Mouse (Mus musculus): ENCODE data around the gene Kidins220. TPM values are rescaled to one million over a fixed set of nuclear protein-coding genes. Genes with fewer than 3 reads are reported as not detected.

The Kidins220 gene
- polyA plus RNA-seq, 1 experiment from 2014 or later, result 180 TPM

GRCm38 (mm10) chr12:25037222-25037621 lies 62.5 kb downstream of the Kidins220 start:
- Histone ChIP-seq H3K27me3 (replicated peaks) (no peaks in the 10 kb centered on the region), H3K36me3 (replicated peaks) (peaks cover 12% of the 10 kb centered on the region), H3K9me3 (no peaks in the 10 kb centered on the region), H3K4me1 (peaks cover 26% of the 10 kb centered on the region), H3K4me2 (no peak overlapping the region), H3K4me3 (no peak overlapping the region), H3K9ac (no peak overlapping the region), H3K27ac (no peak overlapping the region)
- ATAC-seq (replicated peaks), result no peak
- 69% methylated on average over 5 of the region's 5 CpGs for WGBS

- Histone ChIP-seq H3K4me3 (no peak overlapping the region), H3K9ac (no peak overlapping the region), H3K27ac (no peak overlapping the region), H3K27me3 (replicated peaks) (no peaks in the 10 kb centered on the region), H3K36me3 (replicated peaks) (peaks cover 12% of the 10 kb centered on the region), H3K4me1 (peaks cover 23% of the 10 kb centered on the region), H3K4me2 (no peak overlapping the region), H3K9me3 (no peaks in the 10 kb centered on the region)
- 80% methylated on average over 9 of the region's 9 CpGs for WGBS
- no peak for ATAC-seq (replicated peaks)
These were observed 63.2 kb downstream of the Kidins220 start for GRCm38 (mm10) chr12:25037681-25038472.

GRCm38 (mm10) chr12:25044056-25044455 lies 69.3 kb downstream of the Kidins220 start:
- Histone ChIP-seq H3K36me3 (replicated peaks) (no peaks in the 10 kb centered on the region; the same call in 1 of the 2 replicates), H3K4me3 (no peak overlapping the region), H3K4me1 (no peaks in the 10 kb centered on the region), H3K4me2 (no peak overlapping the region), H3K27me3 (replicated peaks) (no peaks in the 10 kb centered on the region), H3K9me3 (no peaks in the 10 kb centered on the region), H3K27ac (no peak overlapping the region), H3K9ac (no peak overlapping the region)
- WGBS, result 90% methylated on average over 2 of the region's 2 CpGs
- ATAC-seq (replicated peaks), result no peak

GRCm38 (mm10) chr12:25044579-25044978 lies 69.9 kb downstream of the Kidins220 start:
- Histone ChIP-seq H3K4me2 (no peak overlapping the region), H3K4me1 (no peaks in the 10 kb centered on the region), H3K9me3 (no peaks in the 10 kb centered on the region), H3K9ac (no peak overlapping the region), H3K36me3 (replicated peaks) (no peaks in the 10 kb centered on the region; the same call in 1 of the 2 replicates), H3K4me3 (no peak overlapping the region), H3K27ac (no peak overlapping the region), H3K27me3 (replicated peaks) (no peaks in the 10 kb centered on the region)
- no peak for ATAC-seq (replicated peaks)
- WGBS, result 92% methylated on average over 4 of the region's 4 CpGs

- no peak for ATAC-seq (replicated peaks)
- no peaks in the 10 kb centered on the region for H3K4me1 ChIP-seq
- no peak overlapping the region for H3K4me3 ChIP-seq
- H3K36me3 ChIP-seq (replicated peaks), result peaks cover 22% of the 10 kb centered on the region
- H3K9me3 ChIP-seq, result no peaks in the 10 kb centered on the region
- no peaks in the 10 kb centered on the region for H3K27me3 ChIP-seq (replicated peaks)
- no peak overlapping the region for H3K9ac ChIP-seq
- H3K4me2 ChIP-seq, result no peak overlapping the region
- 74% methylated on average over 5 of the region's 5 CpGs for WGBS
- H3K27ac ChIP-seq, result no peak overlapping the region
These were observed 74.5 kb downstream of the Kidins220 start for GRCm38 (mm10) chr12:25049253-25049652.

- Histone ChIP-seq H3K27ac (peak overlapping the region; percentile 25; the same call in 1 of the 2 replicates), H3K4me2 (no peak overlapping the region), H3K9ac (no peak overlapping the region), H3K4me1 (no peaks in the 10 kb centered on the region), H3K4me3 (no peak overlapping the region), H3K36me3 (replicated peaks) (peaks cover 58% of the 10 kb centered on the region), H3K27me3 (replicated peaks) (no peaks in the 10 kb centered on the region), H3K9me3 (no peaks in the 10 kb centered on the region)
- peak; percentile 16; the same call in 1 of the 2 replicates for ATAC-seq (replicated peaks)
- 81% methylated on average over 7 of the region's 7 CpGs for WGBS
These were observed 79.8 kb downstream of the Kidins220 start for GRCm38 (mm10) chr12:25054511-25054910.

GRCm38 (mm10) chr12:25054963-25055362 lies 80.2 kb downstream of the Kidins220 start:
- H3K27ac ChIP-seq, result no peak overlapping the region

GRCm38 (mm10) chr12:25059487-25060200 lies 84.9 kb downstream of the Kidins220 start:
- no peak overlapping the region for H3K4me2 ChIP-seq

More at GRCm38 (mm10) chr12:25054963-25055362, 80.2 kb downstream of the Kidins220 start:
- Histone ChIP-seq H3K4me3 (no peak overlapping the region), H3K4me2 (no peak overlapping the region), H3K4me1 (no peaks in the 10 kb centered on the region), H3K36me3 (replicated peaks) (peaks cover 58% of the 10 kb centered on the region), H3K9me3 (no peaks in the 10 kb centered on the region), H3K27me3 (replicated peaks) (no peaks in the 10 kb centered on the region), H3K9ac (no peak overlapping the region)
- WGBS, result 55% methylated on average over 4 of the region's 4 CpGs
- 0 out of 2 replicates have a peak, but pooled peaks have one; percentile 32 for ATAC-seq (replicated peaks)

GRCm38 (mm10) chr12:25060901-25061300 lies 86.2 kb downstream of the Kidins220 start:
- 0 out of 2 replicates have a peak, but pooled peaks have one; percentile 19 for ATAC-seq (replicated peaks)
- no peaks in the 10 kb centered on the region for H3K9me3 ChIP-seq
- H3K27ac ChIP-seq, result no peak overlapping the region
- no peaks in the 10 kb centered on the region for H3K4me1 ChIP-seq
- no peak overlapping the region for H3K9ac ChIP-seq
- H3K4me2 ChIP-seq, result no peak overlapping the region
- WGBS, result 66% methylated on average over 7 of the region's 7 CpGs
- peaks cover 24% of the 10 kb centered on the region; the same call in 1 of the 2 replicates for H3K36me3 ChIP-seq (replicated peaks)
- no peak overlapping the region for H3K4me3 ChIP-seq
- no peaks in the 10 kb centered on the region for H3K27me3 ChIP-seq (replicated peaks)

More at GRCm38 (mm10) chr12:25059487-25060200, 84.9 kb downstream of the Kidins220 start:
- H3K9me3 ChIP-seq, result no peaks in the 10 kb centered on the region
- H3K27me3 ChIP-seq (replicated peaks), result no peaks in the 10 kb centered on the region
- H3K27ac ChIP-seq, result no peak overlapping the region
- H3K9ac ChIP-seq, result no peak overlapping the region
- no peak overlapping the region for H3K4me3 ChIP-seq
- H3K36me3 ChIP-seq (replicated peaks), result peaks cover 33% of the 10 kb centered on the region
- H3K4me1 ChIP-seq, result no peaks in the 10 kb centered on the region
- 68% methylated on average over 9 of the region's 9 CpGs for WGBS
- no peak for ATAC-seq (replicated peaks)

- peaks cover 15% of the 10 kb centered on the region; the same call in 1 of the 2 replicates for H3K36me3 ChIP-seq (replicated peaks)
- H3K27ac ChIP-seq, result no peak overlapping the region
- no peak overlapping the region for H3K4me2 ChIP-seq
- no peak overlapping the region for H3K4me3 ChIP-seq
- ATAC-seq (replicated peaks), result no peak
- no peaks in the 10 kb centered on the region for H3K9me3 ChIP-seq
- no peaks in the 10 kb centered on the region for H3K4me1 ChIP-seq
- 60% methylated on average over 6 of the region's 6 CpGs for WGBS
- no peaks in the 10 kb centered on the region for H3K27me3 ChIP-seq (replicated peaks)
- no peak overlapping the region for H3K9ac ChIP-seq
These were observed 87.5 kb downstream of the Kidins220 start for GRCm38 (mm10) chr12:25062264-25062663.

GRCm38 (mm10) chr12:25073374-25073773 lies 98.6 kb downstream of the Kidins220 start:
- H3K4me1 ChIP-seq, result no peaks in the 10 kb centered on the region
- 86% methylated on average over 4 of the region's 4 CpGs for WGBS
- no peak for ATAC-seq (replicated peaks)

GRCm38 (mm10) chr12:25074344-25074743 lies 99.6 kb downstream of the Kidins220 start:
- H3K27me3 ChIP-seq (replicated peaks), result no peaks in the 10 kb centered on the region
- no peak overlapping the region for H3K9ac ChIP-seq
- no peak overlapping the region for H3K4me2 ChIP-seq
- H3K36me3 ChIP-seq (replicated peaks), result no peaks in the 10 kb centered on the region
- H3K4me1 ChIP-seq, result no peaks in the 10 kb centered on the region
- no peak overlapping the region for H3K27ac ChIP-seq
- WGBS, result 87% methylated on average over 3 of the region's 3 CpGs
- no peak overlapping the region for H3K4me3 ChIP-seq
- H3K9me3 ChIP-seq, result no peaks in the 10 kb centered on the region
- no peak for ATAC-seq (replicated peaks)

More at GRCm38 (mm10) chr12:25073374-25073773, 98.6 kb downstream of the Kidins220 start:
- no peak overlapping the region for H3K4me2 ChIP-seq
- no peak overlapping the region for H3K27ac ChIP-seq
- no peaks in the 10 kb centered on the region for H3K9me3 ChIP-seq
- H3K27me3 ChIP-seq (replicated peaks), result no peaks in the 10 kb centered on the region
- no peak overlapping the region for H3K9ac ChIP-seq
- H3K36me3 ChIP-seq (replicated peaks), result no peaks in the 10 kb centered on the region
- H3K4me3 ChIP-seq, result no peak overlapping the region

All from midbrain, embryonic 15.5 days (tissue).